Mouse (Mus musculus) kidney, embryonic 14.5 days (tissue): ENCODE measurements around the gene Tab1. TPM values are rescaled to one million over a fixed set of nuclear protein-coding genes. Genes with fewer than 3 reads are reported as not detected.

Source experiments
- ATAC-seq: fragments of 200-750 bp; cut with Nextera tagmentation; 2 replicates; pipeline ENCODE4 v1.8.0; 2017; ENCODE audit warnings: moderate number of reproducible peaks, mild to moderate bottlenecking, moderate TSS enrichment, moderate library complexity; ENCODE audit not compliant: low FRiP score, low TSS enrichment
- H3K27ac ChIP-seq: fragments of 300-500 bp; sonication (generic); 2 replicates; pipeline ENCODE4 v1.5.1; 2014; ENCODE audit warnings: low read depth, mild to moderate bottlenecking, low read length, moderate library complexity, mixed read lengths
- H3K27me3 ChIP-seq: fragments of 300-500 bp; sonication (generic); 2 replicates; pipeline ENCODE4 v1.6.1; 2014; ENCODE audit warnings: mild to moderate bottlenecking, low read length; ENCODE audit not compliant: control insufficient read depth, insufficient read depth
- H3K36me3 ChIP-seq: fragments of 300-500 bp; sonication (generic); 2 replicates; pipeline ENCODE4 v1.6.1; 2014; ENCODE audit warnings: low read length, mixed read lengths; ENCODE audit not compliant: control insufficient read depth, insufficient read depth
- H3K4me1 ChIP-seq: fragments of 300-500 bp; sonication (generic); 2 replicates; pipeline ENCODE4 v1.6.1; 2014; ENCODE audit warnings: low read length, mixed read lengths; ENCODE audit not compliant: control insufficient read depth, insufficient read depth
- H3K4me2 ChIP-seq: fragments of 300-500 bp; sonication (generic); replicated peaks from 2 replicates; pipeline ENCODE4 v1.6.1; 2014; ENCODE audit warnings: low read depth, mild to moderate bottlenecking, low read length
- H3K4me3 ChIP-seq: fragments of 300-500 bp; sonication (generic); 2 replicates; pipeline ENCODE4 v1.5.1; 2014; ENCODE audit warnings: mild to moderate bottlenecking, low read length
- H3K9ac ChIP-seq: fragments of 300-500 bp; sonication (generic); 2 replicates; pipeline ENCODE4 v1.6.1; 2014; ENCODE audit warnings: low read depth, mild to moderate bottlenecking, low read length, moderate library complexity
- H3K9me3 ChIP-seq: fragments of 300-500 bp; sonication (generic); 2 replicates; pipeline ENCODE4 v1.6.1; 2016; ENCODE audit warnings: low read length; ENCODE audit not compliant: control insufficient read depth
- WGBS: fragments of 180-500 bp; shearing (Covaris S2); extraction: QIAGEN DNeasy Blood & Tissue Kit; methylation state at CpG from one replicate; pipeline ENCODE4 v1.1.7; 2014; 5-methylcytosine and 5-hydroxymethylcytosine counted together
- polyA plus RNA-seq: library from polyadenylated mRNA; unstranded; fragments of >200 nt; fragmentation: Nextera tagmentation; extraction: Ambion mirVana; gene quantifications from 2 replicates; pipeline ENCODE4 v1.2.1, GENCODE M21; 2014

Gene Tab1
- polyA plus RNA-seq, 1 experiment from 2014 or later = 35.2 TPM

GRCm38 (mm10) chr15:80100196-80100595, 32.7 kb upstream of the Tab1 start:
- Histone ChIP-seq H3K4me1 (no peaks in the 10 kb centered on the region), H3K9me3 (no peaks in the 10 kb centered on the region), H3K9ac (no peak overlapping the region), H3K36me3 (no peaks in the 10 kb centered on the region), H3K4me2 (no peak overlapping the region), H3K4me3 (no peak overlapping the region), H3K27ac (no peak overlapping the region), H3K27me3 (no peaks in the 10 kb centered on the region)
- 73% methylated on average over 3 of the region's 3 CpGs for WGBS
- no peak for ATAC-seq

- H3K27me3 ChIP-seq = no peaks in the 10 kb centered on the region
- ATAC-seq = no peak
- no peaks in the 10 kb centered on the region for H3K4me1 ChIP-seq
- H3K4me2 ChIP-seq = no peak overlapping the region
- H3K36me3 ChIP-seq = no peaks in the 10 kb centered on the region
- no peak overlapping the region for H3K27ac ChIP-seq
- no peak overlapping the region for H3K9ac ChIP-seq
- 87% methylated on average over 10 of the region's 10 CpGs for WGBS
- H3K4me3 ChIP-seq = no peak overlapping the region
- no peaks in the 10 kb centered on the region for H3K9me3 ChIP-seq
Observed at GRCm38 (mm10) chr15:80100871-80101270, 32.1 kb upstream of the Tab1 start.

- Histone ChIP-seq H3K27ac (no peak overlapping the region), H3K4me2 (no peak overlapping the region), H3K9ac (no peak overlapping the region), H3K36me3 (no peaks in the 10 kb centered on the region), H3K4me3 (no peak overlapping the region), H3K9me3 (no peaks in the 10 kb centered on the region), H3K4me1 (no peaks in the 10 kb centered on the region), H3K27me3 (no peaks in the 10 kb centered on the region)
- no peak for ATAC-seq
- 60% methylated on average over 6 of the region's 6 CpGs for WGBS
Observed at GRCm38 (mm10) chr15:80101503-80101902, 31.4 kb upstream of the Tab1 start.

- ATAC-seq = no peak
- H3K9ac ChIP-seq = no peak overlapping the region
- H3K9me3 ChIP-seq = no peaks in the 10 kb centered on the region
- no peaks in the 10 kb centered on the region for H3K36me3 ChIP-seq
- no peaks in the 10 kb centered on the region for H3K4me1 ChIP-seq
- no peak overlapping the region for H3K27ac ChIP-seq
- H3K4me2 ChIP-seq = no peak overlapping the region
- no peak overlapping the region for H3K4me3 ChIP-seq
- 88% methylated on average over 6 of the region's 6 CpGs for WGBS
- no peaks in the 10 kb centered on the region for H3K27me3 ChIP-seq
Observed at GRCm38 (mm10) chr15:80102495-80102894, 30.4 kb upstream of the Tab1 start.

GRCm38 (mm10) chr15:80105490-80106410, 27.2 kb upstream of the Tab1 start:
- no peak overlapping the region for H3K4me3 ChIP-seq
- no peak overlapping the region for H3K27ac ChIP-seq
- H3K9me3 ChIP-seq = no peaks in the 10 kb centered on the region
- no peak overlapping the region for H3K4me2 ChIP-seq
- H3K36me3 ChIP-seq = no peaks in the 10 kb centered on the region
- no peaks in the 10 kb centered on the region for H3K27me3 ChIP-seq
- ATAC-seq = no peak
- 82% methylated on average over 12 of the region's 12 CpGs for WGBS
- no peaks in the 10 kb centered on the region for H3K4me1 ChIP-seq
- H3K9ac ChIP-seq = no peak overlapping the region

- 92% methylated on average over 8 of the region's 8 CpGs for WGBS
- Histone ChIP-seq H3K4me3 (no peak overlapping the region), H3K27me3 (no peaks in the 10 kb centered on the region), H3K36me3 (no peaks in the 10 kb centered on the region), H3K27ac (no peak overlapping the region), H3K9me3 (no peaks in the 10 kb centered on the region), H3K4me2 (no peak overlapping the region), H3K9ac (no peak overlapping the region), H3K4me1 (no peaks in the 10 kb centered on the region)
- no peak for ATAC-seq
Observed at GRCm38 (mm10) chr15:80107143-80107542, 25.8 kb upstream of the Tab1 start.

DNA sequence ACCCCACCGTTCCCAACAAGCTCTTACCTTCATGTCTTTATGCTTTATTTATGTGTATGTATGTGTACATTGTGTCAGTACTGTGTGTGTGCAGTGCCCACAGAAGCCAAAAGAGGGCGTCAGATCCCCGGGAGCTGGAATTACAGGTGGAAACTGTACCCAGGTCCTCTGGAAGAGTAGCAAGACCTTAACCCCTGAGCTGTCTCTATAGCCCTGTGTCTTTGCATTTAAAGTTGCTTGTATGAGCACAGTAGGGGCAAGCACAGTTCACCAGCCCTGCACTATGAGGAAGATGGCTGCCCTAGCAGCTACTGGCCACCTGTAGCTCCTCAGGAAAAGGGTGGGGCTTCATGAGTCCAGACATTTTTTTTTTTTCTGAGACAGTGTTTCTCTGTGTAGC, 25.4 kb upstream of the Tab1 start:
- 81% methylated on average over 3 of the region's 3 CpGs for WGBS
- Histone ChIP-seq H3K4me2 (no peak overlapping the region), H3K9me3 (no peaks in the 10 kb centered on the region), H3K27me3 (no peaks in the 10 kb centered on the region), H3K4me1 (no peaks in the 10 kb centered on the region), H3K9ac (no peak overlapping the region), H3K27ac (no peak overlapping the region), H3K36me3 (no peaks in the 10 kb centered on the region), H3K4me3 (no peak overlapping the region)
- no peak for ATAC-seq

DNA sequence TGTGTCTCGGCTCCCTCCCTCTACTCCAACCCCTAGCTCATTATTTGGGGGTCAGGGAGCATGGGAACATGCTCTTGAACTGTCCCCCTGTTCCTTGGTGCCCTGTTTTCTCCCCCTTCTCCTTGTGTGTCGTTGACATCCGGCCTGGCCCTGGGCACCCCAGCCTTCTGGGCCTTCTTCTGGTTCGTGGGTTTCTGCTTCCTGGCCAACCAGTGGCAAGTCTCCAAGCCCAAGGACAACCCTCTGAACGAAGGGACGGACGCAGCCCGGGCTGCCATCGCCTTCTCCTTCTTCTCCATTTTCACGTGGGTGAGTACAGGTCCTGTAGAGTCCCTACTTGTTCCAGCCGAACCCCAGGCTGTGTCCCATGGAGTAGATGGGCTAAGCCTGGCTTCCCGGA, 21.5 kb upstream of the Tab1 start:
- ATAC-seq = no peak
- H3K9me3 ChIP-seq = no peaks in the 10 kb centered on the region
- no peaks in the 10 kb centered on the region for H3K27me3 ChIP-seq
- 0 out of 2 replicates have a peak, but pooled peaks cover 5% of the 10 kb centered on the region for H3K4me1 ChIP-seq
- 80% methylated on average over 12 of the region's 12 CpGs for WGBS
- H3K4me3 ChIP-seq = no peak overlapping the region
- H3K27ac ChIP-seq = no peak overlapping the region
- no peak overlapping the region for H3K9ac ChIP-seq
- no peaks in the 10 kb centered on the region for H3K36me3 ChIP-seq
- H3K4me2 ChIP-seq = no peak overlapping the region

DNA sequence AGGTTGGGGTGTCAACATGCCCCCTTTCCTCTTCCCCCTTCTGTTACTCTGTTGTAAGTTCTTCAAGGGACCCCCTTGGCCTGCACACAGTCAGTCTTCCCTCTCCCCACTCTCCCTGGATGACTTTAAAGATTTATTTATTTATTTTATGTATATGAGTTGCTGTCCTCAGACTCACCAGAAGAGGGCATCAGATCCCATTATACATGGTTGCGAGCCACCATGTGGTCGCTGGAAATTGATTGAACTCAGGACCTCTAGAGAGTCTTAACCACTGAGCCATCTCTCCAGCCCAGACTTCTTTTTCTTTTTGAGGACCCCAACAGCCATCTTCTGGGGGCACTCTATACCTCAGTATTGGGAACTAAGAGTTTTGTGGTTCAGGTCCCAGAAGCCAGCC, 20.4 kb upstream of the Tab1 start:
- H3K4me1 ChIP-seq = 0 out of 2 replicates have a peak, but pooled peaks cover 7% of the 10 kb centered on the region
- no peak overlapping the region for H3K27ac ChIP-seq
- no peak overlapping the region for H3K4me3 ChIP-seq
- no peaks in the 10 kb centered on the region for H3K9me3 ChIP-seq
- H3K27me3 ChIP-seq = no peaks in the 10 kb centered on the region
- H3K36me3 ChIP-seq = no peaks in the 10 kb centered on the region
- no peak for ATAC-seq
- 55% methylated on average over 2 of the region's 2 CpGs for WGBS
- no peak overlapping the region for H3K4me2 ChIP-seq
- H3K9ac ChIP-seq = no peak overlapping the region
